Mouse (Mus musculus): ENCODE measurements around the gene Gpr18.

Gpr18 gene

DNA sequence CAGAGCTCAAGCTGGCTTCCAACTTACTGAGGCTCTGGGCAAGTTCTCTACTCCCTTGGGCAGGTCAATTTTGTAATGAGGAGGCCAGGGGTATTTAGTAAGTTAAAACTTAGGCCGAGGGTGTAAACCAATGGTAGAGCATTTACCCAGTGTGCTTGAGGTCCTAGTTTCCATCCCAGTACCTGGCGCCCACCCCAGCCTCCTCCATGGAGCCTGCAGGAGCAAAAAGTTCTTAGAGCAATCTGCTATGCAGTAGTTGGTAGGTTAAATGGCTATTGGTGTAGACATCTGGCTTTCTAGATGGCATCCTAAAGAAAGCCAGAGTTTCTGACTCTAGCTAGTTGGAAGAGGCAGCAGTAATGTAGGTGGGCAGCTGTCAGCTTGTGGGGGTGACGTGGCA lies 33.9 kb upstream of the Gpr18 start:
- no peak for DNase-seq (ENCODE audit: low spot score in 2 of 2)

DNA sequence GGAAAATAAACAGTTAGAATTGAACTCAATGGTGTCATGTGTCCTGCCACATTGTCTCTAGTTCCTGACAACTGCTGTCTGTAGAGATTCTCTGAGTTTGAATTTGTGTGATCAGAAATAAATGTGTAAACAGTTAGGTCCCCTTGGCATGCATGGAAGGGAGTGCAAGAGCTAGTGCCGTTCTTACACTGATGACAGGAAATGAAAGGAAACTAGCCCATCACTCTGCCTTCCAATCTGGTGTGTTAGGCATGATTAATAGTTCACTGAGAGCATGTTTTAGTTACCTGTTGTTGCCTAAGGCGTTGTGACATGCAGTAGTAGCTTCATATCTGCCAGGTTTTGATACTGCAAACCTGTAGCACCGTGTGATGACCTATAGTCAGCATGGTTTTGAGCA lies 32.4 kb upstream of the Gpr18 start:
- DNase-seq (ENCODE audit: low spot score in 2 of 2): no peak

DNA sequence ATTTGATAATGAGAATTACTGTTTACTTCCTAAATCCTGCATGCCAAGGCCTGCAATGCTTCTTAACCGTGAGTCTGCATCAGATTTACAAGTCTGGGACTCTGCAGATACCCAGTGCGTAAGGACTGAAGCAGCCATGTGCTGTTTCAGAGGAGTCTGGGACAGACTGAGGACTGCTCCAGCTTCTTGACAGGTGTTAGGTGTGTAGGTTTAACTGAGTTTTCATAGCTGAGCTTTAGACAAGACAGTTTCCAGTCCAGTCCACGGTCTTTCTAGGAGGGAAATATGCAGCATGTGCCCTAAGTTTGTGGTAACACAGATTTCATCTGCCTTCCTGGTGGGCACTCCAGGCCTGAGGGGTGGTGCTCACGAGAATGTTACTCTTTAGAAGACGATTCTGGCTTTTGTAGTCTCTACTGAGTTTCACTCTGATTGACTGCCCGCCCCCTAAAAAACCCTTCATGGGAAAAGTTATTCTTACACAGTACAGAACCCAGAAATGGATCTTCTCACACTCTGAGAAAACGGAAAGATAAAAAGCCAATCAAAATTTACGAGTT lies 31.7 kb upstream of the Gpr18 start:
- DNase-seq (ENCODE audit: low spot score in 2 of 2): no peak

DNA sequence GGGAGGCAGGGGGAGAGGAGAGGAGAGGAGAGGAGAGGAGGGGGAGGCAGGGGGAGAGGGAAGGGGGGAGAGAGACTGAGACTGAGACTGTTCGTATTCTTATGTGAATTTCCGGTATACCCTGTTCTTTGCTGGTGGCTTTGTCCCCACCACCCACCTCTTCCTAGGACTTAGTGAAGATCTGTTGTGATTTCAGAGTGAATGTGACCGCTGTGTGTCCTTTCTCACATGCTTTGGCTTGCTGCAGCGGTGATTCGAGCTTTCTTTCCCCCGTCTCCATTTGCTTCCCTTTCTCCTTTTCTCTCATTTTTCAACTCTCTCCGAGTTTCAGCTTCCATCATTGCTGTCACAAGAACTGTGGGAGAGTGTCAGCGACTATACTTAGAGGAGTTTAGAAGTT lies 31.1 kb upstream of the Gpr18 start:
- no peak for DNase-seq (ENCODE audit: low spot score in 2 of 2)

DNA sequence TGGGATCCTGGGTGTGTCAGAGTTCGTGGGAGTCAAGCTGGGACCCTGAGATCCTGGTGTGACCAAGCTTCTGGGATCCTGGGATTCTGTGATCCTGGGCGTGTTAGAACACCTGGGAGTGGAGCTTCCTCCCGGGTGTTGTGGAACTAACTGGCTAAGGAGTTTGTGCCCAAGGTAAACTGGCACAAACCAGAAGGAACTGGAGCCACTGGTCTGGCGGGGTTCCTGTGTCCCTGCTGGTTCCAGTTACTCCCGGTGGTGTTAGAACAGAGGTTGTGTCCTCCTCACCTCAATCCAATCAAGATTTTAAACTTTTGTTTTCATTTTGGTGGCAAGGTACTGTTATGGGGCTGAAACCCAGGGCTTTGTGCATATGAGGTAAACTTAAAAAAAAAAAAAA lies 30.6 kb upstream of the Gpr18 start:
- no peak for DNase-seq (ENCODE audit: low spot score in 2 of 2)

DNA sequence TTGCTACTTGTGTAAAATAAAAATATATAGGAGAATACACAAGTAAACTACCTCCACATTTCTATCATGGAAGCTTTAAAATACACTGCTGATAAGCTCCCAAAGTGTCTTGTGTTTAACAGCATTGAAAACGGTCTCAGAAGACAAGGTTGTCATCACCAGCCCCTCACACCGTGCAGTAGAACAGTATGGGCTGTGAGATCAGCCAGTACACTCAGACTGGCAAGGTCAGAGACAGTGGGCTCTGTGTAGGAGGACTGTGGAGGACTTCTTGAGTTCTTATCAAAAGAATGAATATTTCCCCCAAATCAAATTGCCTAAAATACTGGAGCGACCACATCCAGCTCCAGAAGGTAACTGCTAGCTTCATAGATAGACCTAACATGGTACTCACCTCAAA lies 24.0 kb upstream of the Gpr18 start:
- no peak for DNase-seq (ENCODE audit: low spot score in 2 of 2)

DNA sequence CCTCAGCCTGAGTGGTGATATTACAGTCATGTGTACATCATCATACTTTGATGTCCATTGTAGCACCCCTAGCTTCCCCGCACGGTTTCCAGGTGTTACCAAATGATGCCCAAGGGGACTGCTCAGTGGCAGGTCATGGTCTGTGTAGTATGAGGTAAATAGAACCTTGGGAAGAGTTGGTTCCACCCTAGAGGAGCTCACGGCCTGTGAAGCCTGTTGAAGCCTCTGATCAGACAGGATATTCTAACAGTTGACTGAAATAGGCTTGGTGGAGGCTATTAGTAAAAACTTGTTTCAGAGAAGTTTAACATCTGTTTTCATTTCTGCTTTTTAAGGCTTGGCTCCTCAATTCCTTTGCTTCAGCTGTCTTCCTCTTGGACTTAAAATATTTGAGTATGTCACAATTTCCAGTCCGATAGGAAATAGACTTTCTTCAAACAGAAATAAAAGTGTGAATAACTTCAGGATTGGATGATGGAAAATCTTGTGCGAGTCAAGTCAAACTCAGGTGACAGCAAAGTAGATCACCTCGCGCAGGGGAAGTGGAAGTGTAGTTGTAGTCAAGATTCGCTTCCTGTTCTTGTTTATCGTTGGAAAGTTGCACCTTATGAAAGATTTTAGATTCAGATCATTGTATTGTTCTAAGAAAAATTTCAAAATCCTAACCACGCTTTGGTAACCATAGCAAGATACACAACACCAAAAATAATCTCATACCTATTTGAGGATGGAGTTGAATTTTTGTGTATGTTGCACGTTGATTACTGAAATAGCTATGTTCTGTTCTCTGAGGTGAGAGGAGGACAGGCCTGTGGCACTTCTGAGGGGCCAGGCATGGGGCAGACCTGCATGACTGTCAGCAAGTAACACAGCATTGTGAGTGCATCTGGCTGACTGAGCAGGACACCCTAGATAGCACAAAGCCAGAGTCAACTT lies 22.9 kb upstream of the Gpr18 start:
- no peak for DNase-seq (ENCODE audit: low spot score in 2 of 2)

DNA sequence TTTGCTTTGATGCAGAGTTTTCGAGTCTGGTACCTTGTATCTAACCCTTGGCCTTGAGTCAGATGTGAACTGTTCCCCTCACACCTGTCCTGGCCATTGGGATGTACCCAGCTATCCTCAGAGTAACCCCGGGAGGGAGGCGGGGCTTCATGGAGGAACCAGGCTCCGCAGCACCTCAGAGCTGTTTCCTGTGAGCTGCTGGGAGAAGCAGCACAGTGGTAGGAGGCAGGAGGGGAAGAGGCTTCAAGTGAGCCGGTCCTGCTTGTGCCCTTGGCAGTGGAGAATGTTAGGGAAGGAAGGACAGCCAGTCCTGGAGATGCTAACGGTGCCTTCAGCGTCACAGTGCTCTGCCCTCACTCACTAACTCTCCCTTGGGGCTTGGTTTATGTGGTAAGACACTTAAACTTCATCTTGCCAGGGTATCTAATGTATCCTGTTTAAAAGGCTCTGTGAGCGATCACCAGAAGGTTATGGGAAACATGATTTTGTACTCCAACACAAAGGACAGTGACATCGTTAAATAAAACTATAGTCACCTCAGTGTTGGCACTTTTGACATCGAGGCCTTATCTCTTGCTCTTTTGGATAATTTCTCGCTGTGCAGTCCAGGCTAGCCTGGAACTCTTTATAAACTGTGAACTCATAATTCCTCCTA lies 22.1 kb upstream of the Gpr18 start:
- no peak for DNase-seq (ENCODE audit: low spot score in 2 of 2)

DNA sequence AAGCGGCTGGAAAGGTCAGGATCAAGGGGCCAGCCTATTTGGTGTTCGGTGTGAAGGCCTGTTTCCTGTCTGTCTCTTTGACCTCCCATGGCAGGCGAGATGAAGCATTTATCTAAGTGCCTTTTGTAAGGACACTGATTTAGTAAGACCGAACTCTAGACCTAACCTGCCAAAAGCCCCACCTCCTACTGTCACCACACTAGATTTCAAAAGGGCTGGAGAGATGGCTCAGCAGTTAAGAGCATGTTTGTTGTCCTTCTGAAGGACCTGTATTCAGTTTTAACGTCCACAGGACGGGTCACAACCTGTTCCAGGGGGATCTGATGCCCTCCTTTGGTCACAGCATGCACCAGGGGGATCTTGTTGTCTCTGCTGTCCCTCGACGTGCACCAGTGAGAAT lies 21.3 kb upstream of the Gpr18 start:
- DNase-seq (ENCODE audit: low spot score in 2 of 2): no peak

DNA sequence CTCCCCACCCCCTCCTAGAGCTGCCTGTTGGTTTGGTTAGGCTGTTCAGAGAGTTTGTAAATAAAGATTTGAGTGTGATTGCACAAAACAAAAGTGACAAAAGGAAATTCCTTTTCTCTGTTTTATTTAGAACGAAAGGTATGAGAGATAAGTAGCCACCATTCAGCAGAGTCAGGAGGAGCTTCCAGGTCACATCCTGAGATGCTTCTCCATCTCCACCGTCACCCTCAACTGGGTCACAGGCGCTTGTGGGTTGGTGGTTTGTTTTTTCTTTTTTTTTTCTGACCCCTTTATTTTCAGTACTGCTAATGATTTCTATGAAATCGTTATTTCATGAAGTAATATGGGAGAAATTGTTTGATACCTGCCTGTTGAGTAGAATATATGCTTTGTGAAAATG lies 20.8 kb upstream of the Gpr18 start:
- DNase-seq (ENCODE audit: low spot score in 2 of 2): no peak

DNA sequence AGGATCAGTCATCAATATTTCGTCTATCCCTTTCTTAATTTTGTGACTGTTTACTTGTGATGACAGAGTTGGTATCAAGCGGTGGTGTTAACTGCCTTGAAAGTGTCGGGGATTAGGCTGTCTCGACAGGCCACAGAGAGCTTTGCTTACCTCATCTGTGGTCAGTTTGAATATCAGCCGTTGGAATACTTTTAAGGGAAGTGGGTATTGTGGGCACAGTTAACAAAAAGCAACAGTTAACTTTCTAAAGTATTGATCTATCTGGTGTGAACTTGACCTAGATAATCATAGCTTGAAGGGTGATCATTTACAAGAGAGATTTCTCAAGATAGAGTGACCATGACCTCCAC lies 19.0 kb upstream of the Gpr18 start:
- no peak for DNase-seq (ENCODE audit: low spot score in 2 of 2)

DNA sequence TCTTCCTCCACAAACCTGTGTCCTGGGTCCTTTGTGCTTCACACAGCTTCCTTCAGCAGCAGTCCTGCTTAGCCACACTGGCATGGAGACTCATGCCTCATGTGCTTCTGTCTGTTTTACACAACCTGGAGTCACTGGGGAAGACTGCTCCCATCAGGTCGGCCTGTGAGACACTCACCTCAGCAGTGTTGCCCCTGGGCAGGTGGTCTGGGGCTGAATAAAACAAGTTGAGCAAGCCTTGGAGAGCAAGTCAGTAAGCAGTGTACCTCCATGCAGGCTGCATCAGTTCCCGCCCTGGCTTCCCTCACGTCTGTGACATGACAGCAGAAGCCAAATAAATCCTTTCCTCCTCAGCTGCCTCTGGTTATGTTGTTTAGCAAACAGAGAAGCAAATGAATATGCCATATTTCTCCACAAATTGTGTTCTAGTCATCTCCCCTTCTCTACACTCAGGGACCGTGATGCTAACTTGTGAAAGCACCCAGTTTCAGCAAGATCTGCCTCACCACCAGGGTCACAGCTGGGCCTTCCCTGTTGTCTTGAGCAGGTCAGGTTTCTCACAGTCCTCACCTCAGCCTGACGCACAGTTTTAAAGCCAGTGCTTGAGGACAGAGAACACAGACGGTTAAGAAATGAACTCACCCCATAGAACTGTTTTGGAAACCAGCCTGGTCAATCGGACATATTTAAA lies 18.5 kb upstream of the Gpr18 start:
- no peak for DNase-seq (ENCODE audit: low spot score in 2 of 2)

DNA sequence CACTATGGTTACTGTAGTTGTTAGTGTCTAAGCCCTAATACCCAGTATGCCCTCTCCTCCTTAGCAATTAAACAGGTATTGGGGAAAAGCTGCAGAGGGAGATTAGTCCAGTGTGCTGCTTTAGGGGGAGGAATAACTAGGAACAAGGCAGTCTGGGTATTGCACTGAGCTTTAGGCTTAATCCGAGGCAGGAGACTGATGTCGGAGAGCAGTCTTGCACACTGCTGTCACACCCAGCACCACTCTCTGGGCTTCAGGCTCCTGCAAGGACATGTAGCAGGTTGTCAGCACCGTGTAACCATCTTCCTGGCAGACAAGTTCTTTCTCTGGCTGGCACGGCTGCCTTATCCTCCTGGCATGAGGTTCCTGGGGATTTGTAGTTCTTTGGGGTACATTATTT lies 16.6 kb upstream of the Gpr18 start:
- no peak for DNase-seq (ENCODE audit: low spot score in 2 of 2)

DNA sequence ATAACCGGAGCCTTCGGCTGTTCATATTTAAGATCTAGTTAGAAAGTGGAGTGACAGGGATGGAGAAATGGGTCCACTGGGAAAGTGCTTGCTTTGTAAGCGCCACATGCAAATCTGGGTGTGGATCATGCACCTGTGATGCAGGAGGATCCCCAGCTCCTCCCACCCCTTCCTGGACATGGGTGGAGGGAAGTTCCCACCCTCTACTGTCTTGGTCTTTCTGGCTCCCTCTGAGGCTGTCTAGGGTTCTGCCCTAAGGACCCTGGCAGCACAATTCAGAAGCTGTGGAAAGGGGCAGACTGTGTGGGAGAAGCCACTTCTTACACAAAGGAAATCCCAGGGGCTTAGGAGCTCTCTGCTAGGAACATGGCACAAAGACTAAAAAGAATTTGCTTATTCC lies 16.0 kb upstream of the Gpr18 start:
- DNase-seq (ENCODE audit: low spot score in 2 of 2): no peak

DNA sequence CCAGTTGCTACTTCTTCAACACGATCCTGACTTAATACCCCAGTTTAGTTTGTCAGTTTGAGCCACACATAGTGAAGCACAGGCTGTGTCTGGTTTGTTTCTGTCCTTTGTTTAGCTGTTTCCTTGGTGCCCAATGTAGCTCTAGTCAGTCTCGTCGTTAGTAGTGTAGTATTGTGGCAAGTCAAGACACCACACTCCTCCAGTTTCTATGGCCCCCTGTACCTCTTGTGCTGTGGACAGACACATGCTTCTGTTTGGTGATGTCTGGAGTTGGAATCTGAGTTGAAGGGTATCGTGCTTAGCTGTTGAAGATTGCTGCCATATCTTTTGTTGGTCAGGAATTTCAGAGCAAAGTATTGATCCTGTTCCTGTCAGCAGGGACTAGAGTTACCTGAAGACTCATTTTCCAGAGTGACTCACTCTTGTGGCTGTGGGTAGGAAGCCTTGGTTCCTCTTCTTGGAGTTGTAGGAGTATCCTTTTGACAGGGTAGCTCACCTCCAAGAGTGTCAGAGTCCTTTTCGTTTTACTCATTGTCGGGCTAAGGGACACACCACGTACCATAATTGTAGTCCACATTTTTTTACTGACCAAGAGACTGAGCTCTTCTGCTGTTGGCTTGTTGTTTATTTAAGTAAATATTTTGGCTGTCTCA lies 15.3 kb upstream of the Gpr18 start:
- no peak for DNase-seq (ENCODE audit: low spot score in 2 of 2)

DNA sequence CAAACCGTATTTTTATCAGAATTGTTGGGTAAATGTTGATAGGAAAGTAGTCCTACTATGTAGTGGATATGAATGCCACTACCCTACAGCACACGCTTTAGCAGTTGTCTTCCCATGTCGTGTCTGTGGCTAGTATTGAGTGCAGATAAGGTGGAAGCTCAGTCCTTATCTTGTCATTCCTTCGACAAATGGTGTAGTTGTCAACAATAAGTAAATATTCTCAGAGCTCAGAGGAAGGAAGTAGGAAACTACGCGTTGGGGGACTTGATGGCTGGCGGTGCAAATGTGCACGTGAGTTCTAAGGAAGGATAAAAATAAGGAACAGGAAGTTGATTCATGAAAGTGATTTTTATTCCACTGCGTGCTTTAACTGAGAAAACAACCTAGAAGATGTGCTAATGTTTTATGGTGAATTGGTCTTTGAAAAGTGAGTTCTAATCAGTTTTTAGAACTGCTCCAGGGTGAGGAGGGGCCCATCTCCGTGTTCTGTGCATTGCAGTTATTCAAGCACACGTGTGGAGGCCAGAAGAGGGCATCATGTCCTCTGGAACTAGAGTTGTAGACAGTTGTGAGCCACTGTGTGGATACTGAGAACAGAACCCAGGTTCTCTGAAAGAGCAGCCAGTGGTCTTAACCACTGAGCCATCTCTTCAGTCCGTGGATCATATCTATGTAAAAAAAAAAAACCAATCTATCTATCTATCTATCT lies 13.8 kb upstream of the Gpr18 start:
- DNase-seq (ENCODE audit: low spot score in 2 of 2): no peak

DNA sequence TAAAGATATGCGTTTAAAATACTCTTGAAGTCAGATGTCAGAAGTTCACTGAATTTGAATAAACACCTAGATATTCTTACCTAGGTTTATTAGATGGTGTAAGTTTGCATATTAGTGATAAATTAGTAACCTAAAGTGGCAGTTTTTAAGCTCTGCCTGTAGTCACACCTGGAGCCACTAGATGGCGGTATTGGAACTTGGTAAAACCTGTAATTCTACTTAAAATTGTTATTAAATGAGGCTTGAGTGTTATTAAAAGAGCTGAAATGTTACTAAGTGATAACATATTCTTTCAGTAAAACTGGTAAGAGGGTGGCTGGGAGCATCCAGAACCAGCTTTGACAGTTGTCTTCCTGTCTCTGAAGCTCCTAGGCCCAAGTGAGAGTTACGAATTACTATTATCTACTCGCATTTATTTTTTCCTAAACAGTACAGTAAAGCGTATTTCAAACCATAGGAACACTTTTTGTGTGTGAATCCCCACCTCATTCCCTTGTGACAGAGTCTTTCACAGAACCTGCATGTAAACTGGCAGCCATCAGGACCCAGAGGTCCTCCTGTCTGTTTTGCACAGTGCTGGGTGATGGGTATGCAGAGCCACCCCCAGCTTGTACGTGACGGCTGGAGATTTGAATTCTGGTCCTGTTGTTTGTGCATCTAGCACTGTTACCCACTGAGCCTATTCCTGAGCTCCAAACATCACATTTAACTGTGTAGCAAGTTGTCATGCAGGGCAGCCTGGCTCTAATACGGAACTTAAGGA lies 13.0 kb upstream of the Gpr18 start:
- DNase-seq (ENCODE audit: low spot score in 2 of 2): peak; percentile 64 to 71

DNA sequence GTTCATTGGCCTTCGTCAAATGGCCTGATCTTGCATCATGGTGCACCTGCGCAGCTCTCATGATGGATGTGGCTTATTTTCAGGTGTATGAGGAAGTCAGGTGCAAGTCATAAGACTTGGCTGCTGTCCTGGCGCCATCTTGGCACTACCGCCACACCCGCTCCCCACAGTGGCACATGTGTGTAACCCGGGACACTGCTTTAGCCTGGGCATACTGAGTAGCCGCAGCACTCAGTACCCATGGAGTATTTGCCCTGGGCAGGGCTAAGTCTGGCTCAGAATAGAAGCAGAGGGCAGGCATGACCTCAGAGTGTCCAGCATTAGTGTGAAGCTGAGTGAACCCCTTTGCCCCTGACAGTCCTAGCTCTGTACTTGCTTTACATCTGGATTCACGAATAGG lies 11.9 kb upstream of the Gpr18 start:
- DNase-seq (ENCODE audit: low spot score in 2 of 2): no peak

DNA sequence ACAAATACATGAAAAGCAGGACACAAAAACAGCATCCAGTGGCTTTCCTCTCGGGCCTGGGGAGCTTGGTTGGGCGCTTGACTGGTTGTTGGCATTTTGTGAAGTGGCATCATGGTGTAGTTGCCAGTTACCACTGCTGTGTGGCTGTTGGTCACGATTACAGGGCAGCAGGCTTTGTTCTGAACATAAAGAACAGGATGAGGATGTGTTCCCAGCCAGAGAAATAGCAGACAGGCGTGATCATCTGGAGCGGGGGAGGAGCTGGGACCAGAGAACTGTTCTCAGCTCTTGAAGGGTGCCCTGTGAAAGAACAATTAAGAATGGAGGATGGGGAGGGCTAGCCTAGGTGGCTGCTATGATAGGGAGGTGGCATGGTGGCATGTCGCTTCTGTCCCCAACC lies 11.3 kb upstream of the Gpr18 start:
- no peak for DNase-seq (ENCODE audit: low spot score in 2 of 2)

DNA sequence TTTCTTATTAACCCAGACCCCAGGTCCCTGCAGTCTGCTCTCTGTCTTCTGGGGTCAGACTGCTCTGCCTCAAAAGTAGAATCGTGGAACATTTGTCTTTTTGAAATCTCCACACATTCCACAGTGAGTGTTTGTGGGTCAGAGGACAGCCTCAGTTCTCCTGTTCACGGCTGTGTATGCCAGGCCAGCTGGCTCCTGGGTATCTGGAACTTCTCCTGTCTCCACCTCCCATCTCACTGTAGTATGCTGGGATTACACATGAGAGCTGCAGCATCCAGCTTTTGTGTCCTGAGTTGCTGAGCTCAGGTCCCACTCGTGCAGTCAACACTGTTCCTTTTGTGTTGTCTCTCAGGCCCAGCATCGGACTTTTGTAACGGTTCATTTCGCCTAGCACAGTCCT lies 9.3 kb upstream of the Gpr18 start:
- DNase-seq (ENCODE audit: low spot score in 2 of 2): no peak

DNA sequence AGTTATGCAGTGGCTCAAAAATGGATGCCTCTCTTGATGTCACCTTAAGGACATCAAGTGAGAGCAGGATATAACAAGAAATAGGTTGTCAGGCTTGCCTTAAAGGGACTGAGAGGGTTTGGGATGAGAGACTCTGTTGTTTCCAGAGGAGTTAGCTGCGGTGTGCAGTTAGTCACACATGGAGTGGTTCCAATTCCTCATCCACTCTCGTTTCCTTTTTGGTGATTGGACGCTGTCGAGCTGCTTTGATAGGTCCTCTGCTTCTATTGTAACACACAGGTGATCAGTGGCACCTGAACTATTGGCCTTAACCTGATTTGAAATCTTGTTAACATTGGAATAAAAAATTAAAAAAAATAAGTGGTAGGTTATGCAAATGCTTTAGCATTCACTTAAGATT lies 7.2 kb upstream of the Gpr18 start:
- DNase-seq (ENCODE audit: low spot score in 2 of 2): no peak
